Mouse (Mus musculus) lung, postnatal 0 days (tissue): Measurements from ENCODE around the gene Bahcc1.

Source experiments
- CTCF ChIP-seq: IDR thresholded peaks from 2 replicates; pipeline ENCODE4 v1.5.1; 2016; ENCODE audit warnings: antibody characterized with exemption, mild to moderate bottlenecking
- EP300 ChIP-seq: IDR thresholded peaks from 2 replicates; pipeline ENCODE4 v1.6.1; 2016; ENCODE audit warnings: antibody characterized with exemption, mild to moderate bottlenecking, control low read depth

DNA sequence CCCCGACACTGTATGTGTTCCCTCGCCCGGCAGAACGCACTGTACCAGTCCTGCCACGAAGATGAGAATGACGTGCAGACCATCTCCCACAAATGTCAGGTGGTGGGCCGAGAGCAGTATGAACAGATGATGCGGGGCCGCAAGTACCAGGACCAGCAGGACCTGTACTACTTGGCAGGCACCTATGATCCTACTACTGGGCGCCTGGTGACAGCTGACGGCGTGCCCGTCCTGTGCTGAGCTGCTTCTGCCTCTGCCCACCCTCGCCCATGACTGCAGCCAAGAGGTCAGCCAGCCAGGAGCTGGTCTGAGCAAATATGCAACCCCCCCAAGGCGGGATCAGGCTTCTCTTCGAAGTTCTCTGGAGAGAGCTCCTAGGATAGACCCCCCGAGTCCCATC is 56.9 kb downstream of the Bahcc1 start:
- TF ChIP-seq EP300 (no peak), CTCF (no peak)
